Mouse (Mus musculus): ENCODE data around the gene Pabpc1l. TPM values are rescaled to one million over a fixed set of nuclear protein-coding genes. Genes with fewer than 3 reads are reported as not detected.

Gene Pabpc1l
- polyA plus RNA-seq, 1 experiment from 2014 or later, result 1.7 TPM

- Histone ChIP-seq H3K4me3 (peak overlapping the region; percentile 96), H3K27ac (replicated peaks) (peak overlapping the region; percentile 69), H3K27me3 (no peaks in the 10 kb centered on the region), H3K4me1 (replicated peaks) (peaks cover 36% of the 10 kb centered on the region), H3K4me2 (peak overlapping the region; percentile 96), H3K36me3 (no peaks in the 10 kb centered on the region; the same call in 1 of the 2 replicates), H3K9me3 (no peaks in the 10 kb centered on the region), H3K9ac (peak overlapping the region; percentile 90)
- ATAC-seq (ENCODE audit: low read depth), result peak; percentile 71
- under 1% methylated on average over 48 of the region's 48 CpGs for WGBS
Measured at GRCm38 (mm10) chr2:164073918-164074578, 48.8 kb downstream of the Pabpc1l start.

DNA sequence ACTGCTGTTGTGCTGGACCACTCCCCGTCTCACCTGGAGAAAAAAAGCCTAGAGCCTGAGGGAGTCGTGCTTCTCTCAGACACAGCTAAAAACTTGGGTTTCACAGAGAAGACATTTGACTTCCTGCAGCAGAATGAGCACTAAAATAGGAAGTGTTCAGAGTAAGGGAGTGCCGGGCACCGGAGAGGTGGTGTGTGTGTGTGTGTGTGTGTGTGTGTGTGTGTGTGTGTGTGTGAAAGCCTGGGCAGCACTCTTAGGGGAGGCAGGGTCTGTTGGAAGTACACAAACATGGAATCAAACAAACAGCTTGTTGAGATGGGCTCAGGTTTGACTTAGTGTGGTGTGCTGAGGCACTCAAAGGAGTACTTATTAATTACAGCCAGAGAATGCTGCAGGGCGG lies 49.8 kb downstream of the Pabpc1l start:
- peak overlapping the region; percentile 96 for H3K4me2 ChIP-seq
- 63% methylated on average over 5 of the region's 5 CpGs for WGBS
- peak overlapping the region; percentile 96 for H3K4me3 ChIP-seq
- peak overlapping the region; percentile 90 for H3K9ac ChIP-seq
- H3K4me1 ChIP-seq (replicated peaks), result peaks cover 25% of the 10 kb centered on the region
- H3K36me3 ChIP-seq, result peaks cover 8% of the 10 kb centered on the region
- no peak overlapping the region for H3K27ac ChIP-seq (replicated peaks)
- no peaks in the 10 kb centered on the region for H3K9me3 ChIP-seq
- ATAC-seq (ENCODE audit: low read depth), result no peak
- no peaks in the 10 kb centered on the region for H3K27me3 ChIP-seq

GRCm38 (mm10) chr2:164076874-164077425 lies 51.7 kb downstream of the Pabpc1l start:
- ATAC-seq (ENCODE audit: low read depth), result no peak
- Histone ChIP-seq H3K27me3 (no peaks in the 10 kb centered on the region), H3K27ac (replicated peaks) (no peak overlapping the region), H3K36me3 (peaks cover 27% of the 10 kb centered on the region), H3K4me3 (no peak overlapping the region), H3K4me1 (replicated peaks) (peaks cover 17% of the 10 kb centered on the region), H3K9ac (no peak overlapping the region), H3K9me3 (no peaks in the 10 kb centered on the region), H3K4me2 (no peak overlapping the region)
- WGBS, result 95% methylated on average over 8 of the region's 8 CpGs

DNA sequence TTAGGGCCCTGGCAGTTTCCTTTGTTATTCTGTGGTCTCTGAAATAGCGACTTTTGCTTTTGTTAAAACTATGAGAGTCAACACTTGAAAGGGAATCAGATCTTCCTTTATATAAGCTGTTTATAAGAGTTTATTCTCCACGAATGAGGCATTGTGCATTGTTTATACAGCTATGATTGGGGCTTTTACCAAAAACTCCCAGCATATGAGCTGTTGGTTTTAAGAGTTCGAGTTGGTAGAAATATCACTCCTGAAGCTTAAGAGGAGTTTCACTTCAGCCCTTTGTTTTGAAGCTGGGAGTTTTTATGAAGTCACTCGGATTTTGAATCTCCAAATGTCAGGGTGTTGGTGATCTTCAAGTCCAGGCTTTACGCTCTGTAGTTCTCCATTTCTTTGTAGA lies 52.6 kb downstream of the Pabpc1l start:
- no peak overlapping the region for H3K4me3 ChIP-seq
- H3K9me3 ChIP-seq, result no peaks in the 10 kb centered on the region
- no peak overlapping the region for H3K4me2 ChIP-seq
- no peak for ATAC-seq (ENCODE audit: low read depth)
- no peak overlapping the region for H3K27ac ChIP-seq (replicated peaks)
- peaks cover 17% of the 10 kb centered on the region for H3K4me1 ChIP-seq (replicated peaks)
- 87% methylated on average over 5 of the region's 5 CpGs for WGBS
- H3K9ac ChIP-seq, result no peak overlapping the region
- H3K36me3 ChIP-seq, result peaks cover 36% of the 10 kb centered on the region
- H3K27me3 ChIP-seq, result no peaks in the 10 kb centered on the region

DNA sequence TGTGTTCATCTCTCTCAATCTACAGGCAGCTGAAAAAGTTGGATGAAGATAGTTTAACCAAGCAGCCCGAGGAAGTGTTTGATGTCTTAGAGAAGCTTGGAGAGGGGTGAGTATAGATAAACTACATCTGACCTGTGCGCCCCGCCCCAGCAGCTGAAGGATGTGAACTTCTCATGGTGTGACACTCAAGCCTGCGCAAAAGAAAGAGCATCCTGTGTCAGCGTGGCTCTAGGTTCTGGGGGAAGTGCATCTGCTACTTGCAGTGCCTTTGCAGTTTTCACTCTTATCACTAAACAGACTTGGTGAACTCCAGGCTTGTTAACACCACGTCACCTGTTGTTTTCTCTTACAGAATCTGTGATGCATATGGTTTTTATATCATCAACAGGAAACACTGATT lies 54.2 kb downstream of the Pabpc1l start:
- Histone ChIP-seq H3K4me2 (no peak overlapping the region), H3K4me1 (replicated peaks) (peaks cover 16% of the 10 kb centered on the region), H3K9me3 (no peaks in the 10 kb centered on the region), H3K4me3 (no peak overlapping the region), H3K9ac (no peak overlapping the region), H3K27me3 (no peaks in the 10 kb centered on the region), H3K27ac (replicated peaks) (no peak overlapping the region), H3K36me3 (peaks cover 52% of the 10 kb centered on the region)
- 93% methylated on average over 6 of the region's 6 CpGs for WGBS
- ATAC-seq (ENCODE audit: low read depth), result no peak

GRCm38 (mm10) chr2:164081577-164081976 lies 56.3 kb downstream of the Pabpc1l start:
- ATAC-seq (ENCODE audit: low read depth), result no peak
- no peaks in the 10 kb centered on the region for H3K27me3 ChIP-seq
- H3K9me3 ChIP-seq, result no peaks in the 10 kb centered on the region
- H3K9ac ChIP-seq, result no peak overlapping the region
- no peak overlapping the region for H3K27ac ChIP-seq (replicated peaks)
- peaks cover 70% of the 10 kb centered on the region for H3K36me3 ChIP-seq
- 97% methylated on average over 10 of the region's 10 CpGs for WGBS
- no peak overlapping the region for H3K4me2 ChIP-seq
- no peak overlapping the region for H3K4me3 ChIP-seq
- H3K4me1 ChIP-seq (replicated peaks), result no peaks in the 10 kb centered on the region

DNA sequence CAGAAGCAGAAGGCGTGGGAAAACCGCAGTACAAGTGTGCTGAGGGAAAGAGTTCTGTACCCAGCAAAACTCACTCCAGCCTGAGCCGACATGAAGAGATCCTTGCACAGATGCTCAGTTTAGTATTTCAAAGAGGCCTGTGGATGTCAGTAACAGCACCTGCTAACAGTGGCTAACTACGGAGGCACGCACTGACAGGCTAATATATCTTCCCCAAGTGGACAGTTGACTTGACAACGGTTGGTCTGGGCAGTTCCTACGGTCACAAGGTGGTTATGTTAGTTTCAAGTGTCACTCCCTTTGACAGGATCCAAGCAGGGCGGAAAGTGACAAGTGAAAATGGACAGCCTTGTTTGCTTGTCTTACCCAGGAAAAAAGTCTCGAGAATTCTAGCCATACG lies 56.9 kb downstream of the Pabpc1l start:
- Histone ChIP-seq H3K9ac (no peak overlapping the region), H3K36me3 (peaks cover 76% of the 10 kb centered on the region), H3K4me2 (no peak overlapping the region), H3K27me3 (no peaks in the 10 kb centered on the region), H3K9me3 (no peaks in the 10 kb centered on the region), H3K4me1 (replicated peaks) (no peaks in the 10 kb centered on the region), H3K4me3 (no peak overlapping the region), H3K27ac (replicated peaks) (no peak overlapping the region)
- ATAC-seq (ENCODE audit: low read depth), result no peak
- 85% methylated on average over 10 of the region's 10 CpGs for WGBS

- no peaks in the 10 kb centered on the region for H3K4me1 ChIP-seq (replicated peaks)
- no peak overlapping the region for H3K9ac ChIP-seq
- no peak for ATAC-seq (ENCODE audit: low read depth)
- H3K9me3 ChIP-seq, result no peaks in the 10 kb centered on the region
- no peak overlapping the region for H3K4me2 ChIP-seq
- 90% methylated on average over 19 of the region's 19 CpGs for WGBS
- H3K27me3 ChIP-seq, result no peaks in the 10 kb centered on the region
- H3K4me3 ChIP-seq, result no peak overlapping the region
- H3K27ac ChIP-seq (replicated peaks), result no peak overlapping the region
- H3K36me3 ChIP-seq, result peaks cover 92% of the 10 kb centered on the region
Measured at GRCm38 (mm10) chr2:164083609-164084341, 58.5 kb downstream of the Pabpc1l start.

DNA sequence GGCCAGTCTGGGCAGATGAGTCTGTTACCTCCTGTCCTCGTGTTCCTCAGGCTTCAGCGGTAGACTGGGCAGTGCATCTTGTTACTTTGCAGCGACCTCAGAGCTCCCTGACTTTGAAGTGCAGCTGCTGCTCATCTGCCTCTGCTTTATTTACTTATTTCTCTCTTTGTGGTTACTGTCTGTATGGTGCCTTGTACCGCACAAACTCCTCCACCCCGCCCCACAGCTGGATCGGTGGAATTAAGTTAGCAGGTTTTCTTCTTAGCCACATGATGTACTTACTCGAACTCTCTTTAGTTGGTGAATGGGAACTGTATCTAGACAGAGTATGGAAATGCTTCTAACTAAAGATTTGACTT lies 59.1 kb downstream of the Pabpc1l start:
- Histone ChIP-seq H3K9me3 (no peaks in the 10 kb centered on the region), H3K27ac (replicated peaks) (no peak overlapping the region), H3K36me3 (peaks cover 96% of the 10 kb centered on the region), H3K27me3 (no peaks in the 10 kb centered on the region), H3K9ac (no peak overlapping the region), H3K4me3 (no peak overlapping the region), H3K4me2 (no peak overlapping the region), H3K4me1 (replicated peaks) (no peaks in the 10 kb centered on the region)
- ATAC-seq (ENCODE audit: low read depth), result no peak
- 92% methylated on average over 7 of the region's 7 CpGs for WGBS

DNA sequence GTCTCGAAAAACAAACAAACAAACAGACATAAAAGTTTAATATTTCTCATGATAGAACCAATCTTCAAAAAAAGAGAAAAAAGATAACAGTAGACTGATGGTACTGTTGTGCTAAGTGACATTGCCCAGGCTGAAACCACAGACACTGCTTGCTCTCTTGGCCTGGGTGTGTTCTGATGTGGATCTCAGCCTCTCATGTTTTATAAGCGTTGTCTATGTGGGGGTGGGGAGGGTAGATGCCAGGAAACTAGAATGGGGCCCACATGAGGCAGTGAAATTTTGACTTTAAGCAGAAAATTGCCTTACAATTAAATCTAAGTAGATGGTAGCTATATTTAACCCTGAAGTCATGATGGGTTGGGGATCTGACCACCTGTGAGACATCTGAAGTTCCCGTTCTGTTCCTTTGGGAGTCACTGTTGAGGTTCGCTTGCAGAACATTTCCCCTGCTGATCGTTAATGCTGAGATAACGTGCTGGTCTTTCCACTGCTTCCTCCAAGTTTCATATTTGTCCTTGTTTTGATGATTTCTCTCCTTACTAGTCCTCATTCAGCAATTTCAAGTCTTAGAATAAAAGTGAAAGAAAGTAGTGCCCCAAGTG lies 62.3 kb downstream of the Pabpc1l start:
- H3K36me3 ChIP-seq, result peaks cover 75% of the 10 kb centered on the region
- 93% methylated on average over 6 of the region's 6 CpGs for WGBS

DNA sequence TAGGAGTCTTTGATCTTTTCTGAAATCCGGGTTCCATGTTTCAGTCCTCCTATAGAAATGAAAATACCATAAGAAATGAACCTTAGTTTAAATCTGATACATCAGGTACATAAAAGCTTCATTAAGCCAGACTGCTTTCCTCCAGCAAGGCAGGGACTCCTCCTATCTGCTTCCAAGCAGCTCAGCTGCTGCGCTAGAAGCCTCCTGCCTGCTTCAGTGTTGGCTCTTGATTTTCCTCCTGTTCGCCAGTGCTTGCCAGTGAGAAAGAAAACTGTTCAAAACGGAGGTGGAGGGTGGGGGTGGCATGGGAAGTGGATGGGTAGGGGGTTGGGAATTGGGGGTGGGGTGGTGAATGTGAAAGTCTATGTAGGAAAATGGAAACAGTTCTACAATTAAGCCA lies 64.3 kb downstream of the Pabpc1l start:
- 92% methylated on average over 4 of the region's 4 CpGs for WGBS
- no peak for ATAC-seq (ENCODE audit: low read depth)
- H3K4me3 ChIP-seq, result no peak overlapping the region
- no peaks in the 10 kb centered on the region for H3K4me1 ChIP-seq (replicated peaks)
- H3K27ac ChIP-seq (replicated peaks), result no peak overlapping the region
- H3K9me3 ChIP-seq, result no peaks in the 10 kb centered on the region
- no peak overlapping the region for H3K9ac ChIP-seq
- H3K27me3 ChIP-seq, result no peaks in the 10 kb centered on the region
- no peak overlapping the region for H3K4me2 ChIP-seq
- H3K36me3 ChIP-seq, result peaks cover 59% of the 10 kb centered on the region

More for the DNA sequence above, 62.3 kb downstream of the Pabpc1l start:
- Histone ChIP-seq H3K27me3 (no peaks in the 10 kb centered on the region), H3K27ac (replicated peaks) (no peak overlapping the region), H3K4me3 (no peak overlapping the region), H3K4me2 (no peak overlapping the region), H3K9ac (no peak overlapping the region), H3K4me1 (replicated peaks) (no peaks in the 10 kb centered on the region), H3K9me3 (no peaks in the 10 kb centered on the region)
- no peak for ATAC-seq (ENCODE audit: low read depth)

- Histone ChIP-seq H3K36me3 (peaks cover 46% of the 10 kb centered on the region), H3K9me3 (no peaks in the 10 kb centered on the region), H3K4me1 (replicated peaks) (no peaks in the 10 kb centered on the region), H3K27ac (replicated peaks) (no peak overlapping the region), H3K4me3 (no peak overlapping the region), H3K4me2 (no peak overlapping the region), H3K9ac (no peak overlapping the region), H3K27me3 (no peaks in the 10 kb centered on the region)
- WGBS, result 88% methylated on average over 7 of the region's 7 CpGs
- no peak for ATAC-seq (ENCODE audit: low read depth)
Measured at GRCm38 (mm10) chr2:164094152-164094551, 68.9 kb downstream of the Pabpc1l start.

Measured in neural tube, embryonic 13.5 days (tissue).